Mouse (Mus musculus): ENCODE data around the gene Plekhh1. TPM values are rescaled to one million over a fixed set of nuclear protein-coding genes. Genes with fewer than 3 reads are reported as not detected.
A peak's percentile ranks its signal among the peaks of the same experiment; 100 is the strongest.
"Not testable (repeated sequence)": the region's sequence is repeated elsewhere in the genome, so short reads cannot be mapped to it uniquely, and the experiment has no call there.

Plekhh1 gene
- polyA plus RNA-seq, 1 experiment from 2014 or later, result 5.8 TPM

GRCm38 (mm10) chr12:79006076-79006475, 22.9 kb upstream of the Plekhh1 start:
- H3K4me3 ChIP-seq, result peak overlapping the region; percentile 97
- WGBS, result 35% methylated on average over 9 of the region's 9 CpGs

GRCm38 (mm10) chr12:79006478-79007125, 22.4 kb upstream of the Plekhh1 start:
- WGBS, result under 1% methylated on average over 53 of the region's 53 CpGs
- peak overlapping the region; percentile 86 for H3K27ac ChIP-seq
- no peaks in the 10 kb centered on the region for H3K36me3 ChIP-seq
- H3K27me3 ChIP-seq (ENCODE audit: insufficient read depth, poor library complexity, severe bottlenecking), result peaks cover 37% of the 10 kb centered on the region
- no peaks in the 10 kb centered on the region for H3K9me3 ChIP-seq
- H3K4me3 ChIP-seq, result peak overlapping the region; percentile 97
- H3K4me1 ChIP-seq, result peaks cover 12% of the 10 kb centered on the region; the same call in 1 of the 2 replicates
- DNase-seq (ENCODE audit: low spot score), result no peak

More at GRCm38 (mm10) chr12:79006076-79006475, 22.9 kb upstream of the Plekhh1 start:
- Histone ChIP-seq H3K9me3 (no peaks in the 10 kb centered on the region), H3K27ac (no peak overlapping the region), H3K36me3 (no peaks in the 10 kb centered on the region), H3K4me1 (peaks cover 8% of the 10 kb centered on the region; the same call in 1 of the 2 replicates), H3K27me3 (ENCODE audit: insufficient read depth, poor library complexity, severe bottlenecking) (peaks cover 37% of the 10 kb centered on the region)
- no peak for DNase-seq (ENCODE audit: low spot score)

GRCm38 (mm10) chr12:79007126-79007753, 21.7 kb upstream of the Plekhh1 start, which contains the start of gene Tmem229b:
TSS of gene Tmem229b (minus strand) at chr12:79007627.
- DNase-seq (ENCODE audit: low spot score), result peak; percentile 82
- peaks cover 12% of the 10 kb centered on the region; the same call in 1 of the 2 replicates for H3K4me1 ChIP-seq
- WGBS, result 1% methylated on average over 49 of the region's 49 CpGs
- peaks cover 37% of the 10 kb centered on the region for H3K27me3 ChIP-seq (ENCODE audit: insufficient read depth, poor library complexity, severe bottlenecking)
- H3K4me3 ChIP-seq, result peak within 1 kb of the TSS; percentile 97
- H3K27ac ChIP-seq, result peak within 1 kb of the TSS; percentile 86
- no peaks in the 10 kb centered on the region for H3K9me3 ChIP-seq
- no peaks in the 10 kb centered on the region for H3K36me3 ChIP-seq

GRCm38 (mm10) chr12:79010569-79010968, 18.4 kb upstream of the Plekhh1 start:
- no peak overlapping the region for H3K4me3 ChIP-seq
- WGBS, result 35% methylated on average over 3 of the region's 3 CpGs
- peaks cover 12% of the 10 kb centered on the region; the same call in 1 of the 2 replicates for H3K4me1 ChIP-seq
- no peak for DNase-seq (ENCODE audit: low spot score)
- peaks cover 10% of the 10 kb centered on the region for H3K27me3 ChIP-seq (ENCODE audit: insufficient read depth, poor library complexity, severe bottlenecking)
- no peak overlapping the region for H3K27ac ChIP-seq
- no peaks in the 10 kb centered on the region for H3K36me3 ChIP-seq
- H3K9me3 ChIP-seq, result no peaks in the 10 kb centered on the region

- no peak overlapping the region for H3K4me3 ChIP-seq
- no peaks in the 10 kb centered on the region for H3K36me3 ChIP-seq
- peaks cover 3% of the 10 kb centered on the region; the same call in 1 of the 2 replicates for H3K4me1 ChIP-seq
- H3K27me3 ChIP-seq (ENCODE audit: insufficient read depth, poor library complexity, severe bottlenecking), result no peaks in the 10 kb centered on the region
- no peak for DNase-seq (ENCODE audit: low spot score)
- 48% methylated on average over 5 of the region's 5 CpGs for WGBS
- H3K9me3 ChIP-seq, result no peaks in the 10 kb centered on the region
- H3K27ac ChIP-seq, result no peak overlapping the region
Observed at GRCm38 (mm10) chr12:79016109-79016508, 12.9 kb upstream of the Plekhh1 start.

- DNase-seq (ENCODE audit: low spot score), result no peak
- 73% methylated on average over 4 of the region's 4 CpGs for WGBS
- no peaks in the 10 kb centered on the region for H3K4me1 ChIP-seq
- no peaks in the 10 kb centered on the region for H3K36me3 ChIP-seq
- H3K4me3 ChIP-seq, result no peak overlapping the region
- H3K27me3 ChIP-seq (ENCODE audit: insufficient read depth, poor library complexity, severe bottlenecking), result no peaks in the 10 kb centered on the region
- H3K27ac ChIP-seq, result no peak overlapping the region
- H3K9me3 ChIP-seq, result no peaks in the 10 kb centered on the region
Observed at GRCm38 (mm10) chr12:79017994-79018399, 11.0 kb upstream of the Plekhh1 start.

GRCm38 (mm10) chr12:79021902-79022301, 7.1 kb upstream of the Plekhh1 start:
- Histone ChIP-seq H3K4me3 (no peak overlapping the region), H3K27ac (no peak overlapping the region)
- 73% methylated on average over 1 of the region's 1 CpGs for WGBS

GRCm38 (mm10) chr12:79022882-79023281, 6.1 kb upstream of the Plekhh1 start:
- no peak for DNase-seq (ENCODE audit: low spot score)
- 10% methylated on average over 3 of the region's 3 CpGs for WGBS

More at GRCm38 (mm10) chr12:79021902-79022301, 7.1 kb upstream of the Plekhh1 start:
- DNase-seq (ENCODE audit: low spot score), result no peak
- H3K27me3 ChIP-seq (ENCODE audit: insufficient read depth, poor library complexity, severe bottlenecking), result no peaks in the 10 kb centered on the region
- no peaks in the 10 kb centered on the region for H3K36me3 ChIP-seq
- H3K9me3 ChIP-seq, result no peaks in the 10 kb centered on the region
- H3K4me1 ChIP-seq, result no peaks in the 10 kb centered on the region

GRCm38 (mm10) chr12:79027526-79027925, 1.4 kb upstream of the Plekhh1 start:
- H3K4me3 ChIP-seq; DNase-seq (ENCODE audit: low spot score); H3K27me3 ChIP-seq (ENCODE audit: insufficient read depth, poor library complexity, severe bottlenecking); H3K9me3 ChIP-seq; H3K27ac ChIP-seq; H3K36me3 ChIP-seq: not testable (repeated sequence)
- WGBS, result 84% methylated on average over 8 of the region's 8 CpGs
- peaks cover 16% of the 10 kb centered on the region for H3K4me1 ChIP-seq

More at GRCm38 (mm10) chr12:79022882-79023281, 6.1 kb upstream of the Plekhh1 start:
- Histone ChIP-seq H3K36me3 (no peaks in the 10 kb centered on the region), H3K27ac (no peak overlapping the region), H3K4me3 (no peak overlapping the region), H3K27me3 (ENCODE audit: insufficient read depth, poor library complexity, severe bottlenecking) (no peaks in the 10 kb centered on the region), H3K4me1 (no peaks in the 10 kb centered on the region), H3K9me3 (no peaks in the 10 kb centered on the region)

- Histone ChIP-seq H3K27ac (no peak overlapping the region), H3K4me1 (peaks cover 5% of the 10 kb centered on the region), H3K4me3 (no peak overlapping the region), H3K36me3 (no peaks in the 10 kb centered on the region), H3K9me3 (no peaks in the 10 kb centered on the region), H3K27me3 (ENCODE audit: insufficient read depth, poor library complexity, severe bottlenecking) (no peaks in the 10 kb centered on the region)
- 94% methylated on average over 2 of the region's 2 CpGs for WGBS
- DNase-seq (ENCODE audit: low spot score), result no peak
Observed at GRCm38 (mm10) chr12:79034331-79034730, 5.4 kb downstream of the Plekhh1 start.

GRCm38 (mm10) chr12:79035349-79035748, 6.4 kb downstream of the Plekhh1 start:
- 0 out of 2 replicates have a peak, but pooled peaks cover 5% of the 10 kb centered on the region for H3K4me1 ChIP-seq
- no peak overlapping the region for H3K4me3 ChIP-seq
- DNase-seq (ENCODE audit: low spot score), result no peak
- no peak overlapping the region for H3K27ac ChIP-seq
- WGBS, result 39% methylated on average over 3 of the region's 3 CpGs
- no peaks in the 10 kb centered on the region for H3K27me3 ChIP-seq (ENCODE audit: insufficient read depth, poor library complexity, severe bottlenecking)
- no peaks in the 10 kb centered on the region for H3K9me3 ChIP-seq
- H3K36me3 ChIP-seq, result peaks cover 3% of the 10 kb centered on the region; the same call in 1 of the 2 replicates

GRCm38 (mm10) chr12:79039708-79040107, 10.7 kb downstream of the Plekhh1 start:
- Histone ChIP-seq H3K4me1 (0 out of 2 replicates have a peak, but pooled peaks cover 5% of the 10 kb centered on the region), H3K4me3 (no peak overlapping the region), H3K27me3 (ENCODE audit: insufficient read depth, poor library complexity, severe bottlenecking) (no peaks in the 10 kb centered on the region), H3K9me3 (no peaks in the 10 kb centered on the region), H3K27ac (no peak overlapping the region), H3K36me3 (peaks cover 25% of the 10 kb centered on the region)
- no peak for DNase-seq (ENCODE audit: low spot score)
- WGBS, result 65% methylated on average over 8 of the region's 8 CpGs

- 74% methylated on average over 11 of the region's 11 CpGs for WGBS
- no peak overlapping the region for H3K27ac ChIP-seq
- peaks cover 31% of the 10 kb centered on the region for H3K36me3 ChIP-seq
- H3K4me1 ChIP-seq, result 0 out of 2 replicates have a peak, but pooled peaks cover 5% of the 10 kb centered on the region
- no peak for DNase-seq (ENCODE audit: low spot score)
- H3K4me3 ChIP-seq, result no peak overlapping the region
- no peaks in the 10 kb centered on the region for H3K27me3 ChIP-seq (ENCODE audit: insufficient read depth, poor library complexity, severe bottlenecking)
- no peaks in the 10 kb centered on the region for H3K9me3 ChIP-seq
Observed at GRCm38 (mm10) chr12:79040201-79040827, 11.4 kb downstream of the Plekhh1 start.

All from heart, embryonic 10.5 days (tissue).